Mouse (Mus musculus): ENCODE measurements around the gene Tbc1d22a.

GRCm38 (mm10) chr15:86385436-86385835 lies 171.2 kb downstream of the Tbc1d22a start:
- TF ChIP-seq POLR2A (IDR thresholded peaks at IDR 0.05; ENCODE audit: low read depth, low read length) (no peak), CTCF (IDR thresholded peaks at IDR 0.05; ENCODE audit: extremely low read depth, insufficient read length, insufficient replicate concordance, low read depth, low read length) (no peak)
